Mouse (Mus musculus): ENCODE measurements at regions not wholly inside any gene's neighbourhood (a gene's known extent, or its start where the extent isn't known, plus 50 kb on each side); places are given as distances from the start of the nearest gene placed in this dataset.

- Histone ChIP-seq H3K36me3 (ENCODE audit: control insufficient read depth, insufficient read depth, low read length) (no peaks in the 10 kb centered on the region), H3K9me3 (ENCODE audit: control insufficient read depth, low read length) (no peaks in the 10 kb centered on the region), H3K4me3 (replicated peaks; ENCODE audit: low read depth, low read length) (no peak overlapping the region), H3K27ac (replicated peaks; ENCODE audit: low read depth, low read length) (no peak overlapping the region), H3K4me1 (ENCODE audit: control insufficient read depth, insufficient read depth, low read length) (no peaks in the 10 kb centered on the region), H3K4me2 (ENCODE audit: low read length) (no peak overlapping the region), H3K27me3 (ENCODE audit: control insufficient read depth, insufficient read depth, low read length) (no peaks in the 10 kb centered on the region), H3K9ac (replicated peaks; ENCODE audit: low read length) (no peak overlapping the region)
- ATAC-seq (ENCODE audit: low FRiP score, low TSS enrichment) (no peak), DNase-seq (no peak)
- 51% methylated on average over 17 of the region's 17 CpGs for WGBS
Observed at GRCm38 (mm10) chr1:92348353-92349005, 125.2 kb downstream of the Ndufa10 start.

GRCm38 (mm10) chr1:92347656-92348055, 126.0 kb downstream of the Ndufa10 start:
- DNase-seq (no peak), ATAC-seq (ENCODE audit: low FRiP score, low TSS enrichment) (no peak)
- H3K9me3 ChIP-seq (ENCODE audit: control insufficient read depth, low read length), result no peaks in the 10 kb centered on the region
- H3K4me3 ChIP-seq (replicated peaks; ENCODE audit: low read depth, low read length), result no peak overlapping the region
- no peaks in the 10 kb centered on the region for H3K4me1 ChIP-seq (ENCODE audit: control insufficient read depth, insufficient read depth, low read length)
- H3K36me3 ChIP-seq (ENCODE audit: control insufficient read depth, insufficient read depth, low read length), result no peaks in the 10 kb centered on the region
- H3K4me2 ChIP-seq (ENCODE audit: low read length), result no peak overlapping the region
- no peaks in the 10 kb centered on the region for H3K27me3 ChIP-seq (ENCODE audit: control insufficient read depth, insufficient read depth, low read length)
- WGBS, result 66% methylated on average over 9 of the region's 9 CpGs
- H3K9ac ChIP-seq (replicated peaks; ENCODE audit: low read length), result no peak overlapping the region
- H3K27ac ChIP-seq (replicated peaks; ENCODE audit: low read depth, low read length), result no peak overlapping the region

- 86% methylated on average over 2 of the region's 2 CpGs for WGBS
- Histone ChIP-seq H3K4me1 (ENCODE audit: control insufficient read depth, insufficient read depth, low read length) (no peaks in the 10 kb centered on the region), H3K27me3 (ENCODE audit: control insufficient read depth, insufficient read depth, low read length) (no peaks in the 10 kb centered on the region), H3K4me2 (ENCODE audit: low read length) (no peak overlapping the region), H3K27ac (replicated peaks; ENCODE audit: low read depth, low read length) (no peak overlapping the region), H3K9ac (replicated peaks; ENCODE audit: low read length) (no peak overlapping the region), H3K9me3 (ENCODE audit: control insufficient read depth, low read length) (no peaks in the 10 kb centered on the region), H3K4me3 (replicated peaks; ENCODE audit: low read depth, low read length) (no peak overlapping the region), H3K36me3 (ENCODE audit: control insufficient read depth, insufficient read depth, low read length) (no peaks in the 10 kb centered on the region)
- ATAC-seq (ENCODE audit: low FRiP score, low TSS enrichment) (no peak), DNase-seq (no peak)
Observed at GRCm38 (mm10) chr1:92343768-92344167, 129.9 kb downstream of the Ndufa10 start.

- Histone ChIP-seq H3K4me3 (replicated peaks; ENCODE audit: low read depth, low read length) (no peak overlapping the region), H3K4me2 (ENCODE audit: low read length) (no peak overlapping the region), H3K27ac (replicated peaks; ENCODE audit: low read depth, low read length) (no peak overlapping the region), H3K36me3 (ENCODE audit: control insufficient read depth, insufficient read depth, low read length) (no peaks in the 10 kb centered on the region), H3K27me3 (ENCODE audit: control insufficient read depth, insufficient read depth, low read length) (no peaks in the 10 kb centered on the region), H3K9ac (replicated peaks; ENCODE audit: low read length) (no peak overlapping the region), H3K9me3 (ENCODE audit: control insufficient read depth, low read length) (no peaks in the 10 kb centered on the region), H3K4me1 (ENCODE audit: control insufficient read depth, insufficient read depth, low read length) (no peaks in the 10 kb centered on the region)
- DNase-seq, result no peak
- 93% methylated on average over 5 of the region's 5 CpGs for WGBS
- no peak for ATAC-seq (ENCODE audit: low FRiP score, low TSS enrichment)
Observed at GRCm38 (mm10) chr1:92343161-92343598, 130.5 kb downstream of the Ndufa10 start.

DNA sequence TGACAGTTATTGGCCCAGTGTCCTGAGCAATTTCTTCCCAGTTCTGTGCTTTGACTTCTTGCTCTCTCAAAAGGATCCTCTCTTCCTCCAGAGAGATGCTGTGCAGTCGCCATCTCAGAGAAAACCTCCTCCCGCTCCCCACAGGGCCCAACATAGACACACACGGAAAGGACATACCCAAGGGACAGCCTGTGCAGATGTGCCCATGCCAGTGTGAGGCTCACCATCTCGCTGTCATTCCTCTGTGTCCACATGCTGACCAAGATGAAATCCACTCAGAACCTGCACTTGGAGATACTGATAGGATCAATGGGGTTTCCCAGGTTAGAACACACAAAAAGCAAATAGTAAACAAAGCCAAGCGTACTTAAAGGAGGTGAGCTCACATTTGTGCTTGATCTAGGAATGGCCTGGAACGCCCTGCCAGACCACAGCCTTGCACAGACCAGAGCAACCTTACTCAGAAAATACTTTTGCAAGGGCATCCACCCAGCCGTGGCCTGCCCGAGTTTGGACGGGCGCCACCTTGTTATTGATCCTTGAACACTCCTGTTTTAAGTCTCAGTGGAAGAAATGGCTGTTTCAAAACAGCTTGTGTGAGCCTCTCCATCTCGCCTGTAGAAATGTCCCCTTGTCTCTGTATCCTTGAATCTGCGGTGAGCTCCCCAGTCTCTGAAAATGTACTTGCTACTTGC, 131.7 kb downstream of the Ndufa10 start:
- Histone ChIP-seq H3K9ac (replicated peaks; ENCODE audit: low read length) (no peak overlapping the region), H3K4me2 (ENCODE audit: low read length) (no peak overlapping the region), H3K27me3 (ENCODE audit: control insufficient read depth, insufficient read depth, low read length) (no peaks in the 10 kb centered on the region), H3K36me3 (ENCODE audit: control insufficient read depth, insufficient read depth, low read length) (no peaks in the 10 kb centered on the region), H3K4me3 (replicated peaks; ENCODE audit: low read depth, low read length) (no peak overlapping the region), H3K9me3 (ENCODE audit: control insufficient read depth, low read length) (no peaks in the 10 kb centered on the region), H3K27ac (replicated peaks; ENCODE audit: low read depth, low read length) (no peak overlapping the region), H3K4me1 (ENCODE audit: control insufficient read depth, insufficient read depth, low read length) (no peaks in the 10 kb centered on the region)
- no peak for DNase-seq
- 89% methylated on average over 12 of the region's 12 CpGs for WGBS
- ATAC-seq (ENCODE audit: low FRiP score, low TSS enrichment), result no peak

- WGBS, result 89% methylated on average over 7 of the region's 7 CpGs
- no peak overlapping the region for H3K4me2 ChIP-seq (ENCODE audit: low read length)
- no peaks in the 10 kb centered on the region for H3K9me3 ChIP-seq (ENCODE audit: control insufficient read depth, low read length)
- H3K27me3 ChIP-seq (ENCODE audit: control insufficient read depth, insufficient read depth, low read length), result no peaks in the 10 kb centered on the region
- no peak for DNase-seq
- no peak overlapping the region for H3K4me3 ChIP-seq (replicated peaks; ENCODE audit: low read depth, low read length)
- H3K36me3 ChIP-seq (ENCODE audit: control insufficient read depth, insufficient read depth, low read length), result no peaks in the 10 kb centered on the region
- H3K4me1 ChIP-seq (ENCODE audit: control insufficient read depth, insufficient read depth, low read length), result no peaks in the 10 kb centered on the region
- no peak for ATAC-seq (ENCODE audit: low FRiP score, low TSS enrichment)
- H3K27ac ChIP-seq (replicated peaks; ENCODE audit: low read depth, low read length), result no peak overlapping the region
- H3K9ac ChIP-seq (replicated peaks; ENCODE audit: low read length), result no peak overlapping the region
Observed at GRCm38 (mm10) chr1:92340644-92341043, 133.0 kb downstream of the Ndufa10 start.

DNA sequence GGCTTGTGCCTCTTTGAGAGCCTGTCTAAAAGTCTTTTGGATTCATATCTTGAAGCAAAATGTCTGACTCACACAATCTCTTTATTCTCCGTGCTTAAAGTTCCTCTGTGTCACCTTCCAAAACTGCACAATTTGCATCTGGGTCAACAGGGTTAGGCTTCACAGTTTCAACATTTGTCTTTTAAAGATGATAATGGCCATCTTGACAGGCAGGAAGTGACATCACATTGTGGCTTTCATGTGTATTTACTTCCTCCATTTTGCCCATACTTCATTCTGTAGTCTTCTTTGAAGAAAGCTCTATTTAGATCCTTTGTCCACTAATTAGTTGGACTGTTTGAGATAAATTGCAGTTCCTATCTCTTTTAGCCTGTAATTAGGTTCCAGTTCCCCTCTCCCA, 135.1 kb downstream of the Ndufa10 start:
- no peak overlapping the region for H3K9ac ChIP-seq (replicated peaks; ENCODE audit: low read length)
- no peak for DNase-seq
- H3K4me2 ChIP-seq (ENCODE audit: low read length), result no peak overlapping the region
- no peak overlapping the region for H3K27ac ChIP-seq (replicated peaks; ENCODE audit: low read depth, low read length)
- H3K36me3 ChIP-seq (ENCODE audit: control insufficient read depth, insufficient read depth, low read length), result no peaks in the 10 kb centered on the region
- no peaks in the 10 kb centered on the region for H3K4me1 ChIP-seq (ENCODE audit: control insufficient read depth, insufficient read depth, low read length)
- WGBS, result 91% methylated on average over 1 of the region's 1 CpGs
- no peak overlapping the region for H3K4me3 ChIP-seq (replicated peaks; ENCODE audit: low read depth, low read length)
- no peaks in the 10 kb centered on the region for H3K9me3 ChIP-seq (ENCODE audit: control insufficient read depth, low read length)
- no peak for ATAC-seq (ENCODE audit: low FRiP score, low TSS enrichment)
- H3K27me3 ChIP-seq (ENCODE audit: control insufficient read depth, insufficient read depth, low read length), result no peaks in the 10 kb centered on the region

GRCm38 (mm10) chr1:92337450-92337849, 136.2 kb downstream of the Ndufa10 start:
- DNase-seq (no peak), ATAC-seq (ENCODE audit: low FRiP score, low TSS enrichment) (no peak)
- Histone ChIP-seq H3K9me3 (ENCODE audit: control insufficient read depth, low read length) (no peaks in the 10 kb centered on the region), H3K4me1 (ENCODE audit: control insufficient read depth, insufficient read depth, low read length) (no peaks in the 10 kb centered on the region), H3K9ac (replicated peaks; ENCODE audit: low read length) (no peak overlapping the region), H3K36me3 (ENCODE audit: control insufficient read depth, insufficient read depth, low read length) (no peaks in the 10 kb centered on the region), H3K4me3 (replicated peaks; ENCODE audit: low read depth, low read length) (no peak overlapping the region), H3K27me3 (ENCODE audit: control insufficient read depth, insufficient read depth, low read length) (no peaks in the 10 kb centered on the region), H3K4me2 (ENCODE audit: low read length) (no peak overlapping the region), H3K27ac (replicated peaks; ENCODE audit: low read depth, low read length) (no peak overlapping the region)
- WGBS, result 89% methylated on average over 8 of the region's 8 CpGs

- no peaks in the 10 kb centered on the region for H3K9me3 ChIP-seq (ENCODE audit: control insufficient read depth, low read length)
- no peak overlapping the region for H3K4me2 ChIP-seq (ENCODE audit: low read length)
- no peak for DNase-seq
- H3K4me1 ChIP-seq (ENCODE audit: control insufficient read depth, insufficient read depth, low read length), result no peaks in the 10 kb centered on the region
- no peaks in the 10 kb centered on the region for H3K36me3 ChIP-seq (ENCODE audit: control insufficient read depth, insufficient read depth, low read length)
- 88% methylated on average over 7 of the region's 7 CpGs for WGBS
- no peak overlapping the region for H3K4me3 ChIP-seq (replicated peaks; ENCODE audit: low read depth, low read length)
- H3K9ac ChIP-seq (replicated peaks; ENCODE audit: low read length), result no peak overlapping the region
- no peak overlapping the region for H3K27ac ChIP-seq (replicated peaks; ENCODE audit: low read depth, low read length)
- no peak for ATAC-seq (ENCODE audit: low FRiP score, low TSS enrichment)
- H3K27me3 ChIP-seq (ENCODE audit: control insufficient read depth, insufficient read depth, low read length), result no peaks in the 10 kb centered on the region
Observed at GRCm38 (mm10) chr1:92332248-92332584, 136.7 kb upstream of the Hdac4 start.

Data from midbrain, embryonic 14.5 days (tissue).